Mouse (Mus musculus): ENCODE data around the gene Stk32c. TPM values are rescaled to one million over a fixed set of nuclear protein-coding genes. Genes with fewer than 3 reads are reported as not detected.
A peak's percentile ranks its signal among the peaks of the same experiment; 100 is the strongest.

The Stk32c gene
- polyA plus RNA-seq, 2 experiments: 0.12 TPM; not detected in 1

DNA sequence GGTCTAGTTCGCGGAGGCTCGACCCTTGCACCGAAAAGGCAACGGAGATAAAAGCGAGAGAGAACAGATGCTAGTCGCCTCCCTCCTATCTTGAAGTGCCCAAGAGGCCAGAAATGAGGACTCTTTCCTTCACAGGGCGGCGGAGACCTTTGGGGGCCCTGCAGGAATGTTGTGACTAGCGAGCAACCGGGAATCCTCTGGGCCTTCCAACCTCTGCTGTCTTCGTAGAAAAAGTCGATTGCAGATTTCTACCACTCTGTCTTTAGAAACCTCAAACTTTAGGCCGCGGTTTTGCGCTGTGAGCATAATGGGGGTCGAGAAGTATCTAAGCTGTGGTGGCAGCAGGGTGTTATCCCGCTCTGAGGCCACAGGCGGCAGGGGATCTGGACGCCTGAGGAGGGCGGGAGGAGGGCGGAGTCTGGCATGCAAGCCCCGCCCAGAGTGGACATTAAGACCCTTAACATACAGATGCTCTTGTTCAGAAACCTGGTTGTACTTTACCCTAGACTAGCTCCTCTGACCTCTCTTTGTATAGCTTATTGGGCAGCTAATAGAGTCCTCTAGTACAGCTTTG is 24.4 kb downstream of the Stk32c start:
- Histone ChIP-seq H3K27me3 (ENCODE audit: control insufficient read depth, insufficient read depth, low read length) (peaks cover 31% of the 10 kb centered on the region), H3K27ac (no peak overlapping the region), H3K4me2 (ENCODE audit: low read depth) (peak overlapping the region; percentile 52), H3K4me3 (ENCODE audit: insufficient read depth in 1 of 2, low read depth in 2 of 2, low read length in 2 of 2) (peak overlapping the region; percentile 40 to 45; a peak in 3 of 4 replicates), H3K4me1 (replicated peaks; ENCODE audit: control insufficient read depth in 2 of 2, insufficient read depth in 2 of 2, low read length in 1 of 2) (no peaks in the 10 kb centered on the region), H3K9me3 (ENCODE audit: control insufficient read depth, low read length) (no peaks in the 10 kb centered on the region), H3K9ac (replicated peaks) (no peak overlapping the region), H3K36me3 (replicated peaks; ENCODE audit: control insufficient read depth, insufficient read depth, low read depth) (no peaks in the 10 kb centered on the region)
- ATAC-seq (ENCODE audit: insufficient read depth) (0 out of 2 replicates have a peak, but pooled peaks have one; percentile 45), DNase-seq (ENCODE audit: low read depth in 3 of 3, low spot score in 3 of 3) (no peak)
- WGBS (ENCODE audit: insufficient replicate concordance): 2% methylated on average over 23 of the region's 23 CpGs
- TF ChIP-seq CTCF (IDR thresholded peaks at IDR 0.05; ENCODE audit: low read depth): peak; percentile 13; the same call in 1 of the 2 replicates
- no peak for TF ChIP-seq EP300 (IDR thresholded peaks at IDR 0.05; ENCODE audit: low read depth)

DNA sequence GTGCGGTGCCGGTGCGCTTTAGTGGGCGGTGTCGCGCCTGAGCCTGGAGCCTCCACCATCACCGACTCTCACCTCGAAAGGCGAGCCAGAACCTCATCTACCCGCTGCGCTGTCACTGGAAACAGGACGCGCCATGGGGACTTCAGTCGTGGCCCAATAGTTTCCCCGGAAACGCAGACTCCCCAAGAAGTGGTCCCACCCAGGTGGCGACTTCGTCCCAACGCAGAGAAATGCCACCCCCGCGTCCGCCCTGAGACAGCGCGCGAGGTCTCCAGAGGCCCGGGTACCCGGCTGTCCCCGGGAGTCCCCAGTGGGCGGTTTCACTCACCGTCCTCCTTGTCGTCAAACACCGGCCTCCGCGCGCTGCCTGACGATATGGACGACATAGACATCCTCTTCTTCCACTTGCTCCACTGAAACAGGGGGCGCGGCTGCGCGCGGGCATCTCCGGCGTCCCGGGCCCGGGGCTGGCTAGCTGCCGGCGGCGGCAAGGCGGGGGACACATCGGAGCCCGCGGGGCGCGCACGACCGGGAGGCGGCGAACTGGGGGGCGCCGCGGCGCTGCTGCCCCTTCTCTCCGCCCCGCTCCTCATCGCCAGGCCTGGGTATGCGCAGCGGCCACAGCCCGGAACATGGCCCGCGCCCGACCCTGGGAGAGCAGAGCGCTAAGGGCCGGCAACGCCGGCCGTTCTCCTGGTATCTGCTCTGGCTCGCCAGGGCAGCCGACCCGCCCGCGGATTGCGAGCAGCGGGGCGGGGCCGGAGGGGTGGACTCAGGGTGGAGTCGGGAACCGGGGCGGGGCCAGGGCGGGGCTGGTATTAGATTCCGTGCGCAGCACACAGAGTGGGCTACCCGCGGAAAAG is 25.1 kb downstream of the Stk32c start:
- Histone ChIP-seq H3K27ac (no peak overlapping the region), H3K27me3 (ENCODE audit: control insufficient read depth, insufficient read depth, low read length) (peaks cover 31% of the 10 kb centered on the region), H3K4me1 (replicated peaks; ENCODE audit: control insufficient read depth in 2 of 2, insufficient read depth in 2 of 2, low read length in 1 of 2) (no peaks in the 10 kb centered on the region), H3K36me3 (replicated peaks; ENCODE audit: control insufficient read depth, insufficient read depth, low read depth) (no peaks in the 10 kb centered on the region), H3K9ac (replicated peaks) (no peak overlapping the region), H3K4me3 (ENCODE audit: insufficient read depth in 1 of 2, low read depth in 2 of 2, low read length in 2 of 2) (peak overlapping the region; percentile 40 to 45), H3K4me2 (ENCODE audit: low read depth) (peak overlapping the region; percentile 52), H3K9me3 (ENCODE audit: control insufficient read depth, low read length) (no peaks in the 10 kb centered on the region)
- DNase-seq (ENCODE audit: low read depth in 3 of 3, low spot score in 3 of 3) (peak; percentile 19 to 23 (median 19)), ATAC-seq (ENCODE audit: insufficient read depth) (peak; percentile 71)
- TF ChIP-seq EP300 (IDR thresholded peaks at IDR 0.05; ENCODE audit: low read depth) (no peak), CTCF (IDR thresholded peaks at IDR 0.05; ENCODE audit: low read depth) (no peak)
- under 1% methylated on average over 93 of the region's 94 CpGs for WGBS (ENCODE audit: insufficient replicate concordance)

- WGBS (ENCODE audit: insufficient replicate concordance): 35% methylated on average over 7 of the region's 7 CpGs
- no peak for ATAC-seq (ENCODE audit: insufficient read depth)
Observed at GRCm38 (mm10) chr7:139187277-139187676, 25.8 kb downstream of the Stk32c start.

DNA sequence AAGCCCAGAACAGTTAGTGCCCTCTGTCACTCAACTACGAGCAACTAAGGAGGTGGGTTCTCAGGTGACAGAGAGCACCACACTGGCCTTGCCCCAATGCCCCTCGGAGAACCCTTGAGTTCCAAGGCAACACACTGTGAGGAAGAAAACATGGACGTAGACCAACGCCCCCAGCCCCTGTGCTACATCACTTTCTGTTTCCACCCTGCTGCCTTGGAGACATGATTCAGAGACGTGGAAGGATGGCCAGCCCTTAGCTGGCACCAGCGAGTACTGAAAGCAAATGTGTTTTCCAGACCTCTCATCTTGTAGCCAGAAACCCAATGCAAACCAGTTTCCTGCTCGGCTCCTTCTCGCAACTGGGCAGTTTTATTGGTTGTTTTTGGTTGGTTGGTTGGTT is 26.7 kb downstream of the Stk32c start:
- no peak overlapping the region for H3K9ac ChIP-seq (replicated peaks)
- H3K9me3 ChIP-seq (ENCODE audit: control insufficient read depth, low read length): no peaks in the 10 kb centered on the region
- no peak overlapping the region for H3K27ac ChIP-seq
- 55% methylated on average over 8 of the region's 8 CpGs for WGBS (ENCODE audit: insufficient replicate concordance)
- DNase-seq (ENCODE audit: low read depth in 3 of 3, low spot score in 3 of 3): no peak
- no peak overlapping the region for H3K4me3 ChIP-seq (ENCODE audit: insufficient read depth in 1 of 2, low read depth in 2 of 2, low read length in 2 of 2)
- H3K36me3 ChIP-seq (replicated peaks; ENCODE audit: control insufficient read depth, insufficient read depth, low read depth): no peaks in the 10 kb centered on the region
- TF ChIP-seq CTCF (IDR thresholded peaks at IDR 0.05; ENCODE audit: low read depth): no peak
- no peak for TF ChIP-seq EP300 (IDR thresholded peaks at IDR 0.05; ENCODE audit: low read depth)
- ATAC-seq (ENCODE audit: insufficient read depth): no peak
- H3K4me2 ChIP-seq (ENCODE audit: low read depth): no peak overlapping the region
- no peaks in the 10 kb centered on the region for H3K4me1 ChIP-seq (replicated peaks; ENCODE audit: control insufficient read depth in 2 of 2, insufficient read depth in 2 of 2, low read length in 1 of 2)
- peaks cover 31% of the 10 kb centered on the region for H3K27me3 ChIP-seq (ENCODE audit: control insufficient read depth, insufficient read depth, low read length)

More at GRCm38 (mm10) chr7:139187277-139187676, 25.8 kb downstream of the Stk32c start:
- Histone ChIP-seq H3K27me3 (ENCODE audit: control insufficient read depth, insufficient read depth, low read length) (peaks cover 31% of the 10 kb centered on the region), H3K27ac (no peak overlapping the region), H3K4me1 (replicated peaks; ENCODE audit: control insufficient read depth in 2 of 2, insufficient read depth in 2 of 2, low read length in 1 of 2) (no peaks in the 10 kb centered on the region), H3K36me3 (replicated peaks; ENCODE audit: control insufficient read depth, insufficient read depth, low read depth) (no peaks in the 10 kb centered on the region), H3K4me3 (ENCODE audit: insufficient read depth in 1 of 2, low read depth in 2 of 2, low read length in 2 of 2) (no peak overlapping the region), H3K4me2 (ENCODE audit: low read depth) (no peak overlapping the region), H3K9me3 (ENCODE audit: control insufficient read depth, low read length) (no peaks in the 10 kb centered on the region), H3K9ac (replicated peaks) (no peak overlapping the region)
- DNase-seq (ENCODE audit: low read depth in 3 of 3, low spot score in 3 of 3): no peak
- no peak for TF ChIP-seq CTCF (IDR thresholded peaks at IDR 0.05; ENCODE audit: low read depth)
- TF ChIP-seq EP300 (IDR thresholded peaks at IDR 0.05; ENCODE audit: low read depth): no peak

DNA sequence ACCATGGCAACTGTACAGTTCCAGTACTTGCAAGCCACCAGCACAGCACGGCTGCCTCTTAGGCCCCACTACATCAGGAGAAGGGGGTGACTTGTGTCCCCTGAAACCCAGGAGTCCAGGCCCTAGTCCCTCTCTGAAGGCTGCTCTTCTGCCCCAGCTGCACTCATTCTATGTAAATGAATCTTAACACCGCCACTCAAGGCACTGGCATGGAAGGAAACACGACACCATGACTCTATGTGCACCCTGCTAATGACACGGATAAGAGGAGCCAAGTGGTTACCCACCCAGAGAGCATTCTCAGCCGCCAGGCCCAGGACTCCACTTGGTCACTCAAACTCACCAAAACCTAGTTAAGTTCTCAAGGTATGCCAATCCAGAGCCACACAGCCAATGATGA is 27.1 kb downstream of the Stk32c start:
- H3K27ac ChIP-seq: no peak overlapping the region
- H3K36me3 ChIP-seq (replicated peaks; ENCODE audit: control insufficient read depth, insufficient read depth, low read depth): no peaks in the 10 kb centered on the region
- H3K27me3 ChIP-seq (ENCODE audit: control insufficient read depth, insufficient read depth, low read length): peaks cover 31% of the 10 kb centered on the region
- H3K4me2 ChIP-seq (ENCODE audit: low read depth): no peak overlapping the region
- WGBS (ENCODE audit: insufficient replicate concordance): 37% methylated on average over 5 of the region's 5 CpGs
- no peaks in the 10 kb centered on the region for H3K9me3 ChIP-seq (ENCODE audit: control insufficient read depth, low read length)
- ATAC-seq (ENCODE audit: insufficient read depth) (no peak), DNase-seq (ENCODE audit: low read depth in 3 of 3, low spot score in 3 of 3) (no peak)
- no peak overlapping the region for H3K4me3 ChIP-seq (ENCODE audit: insufficient read depth in 1 of 2, low read depth in 2 of 2, low read length in 2 of 2)
- no peak overlapping the region for H3K9ac ChIP-seq (replicated peaks)
- H3K4me1 ChIP-seq (replicated peaks; ENCODE audit: control insufficient read depth in 2 of 2, insufficient read depth in 2 of 2, low read length in 1 of 2): no peaks in the 10 kb centered on the region
- TF ChIP-seq EP300 (IDR thresholded peaks at IDR 0.05; ENCODE audit: low read depth) (no peak), CTCF (IDR thresholded peaks at IDR 0.05; ENCODE audit: low read depth) (no peak)
